Mouse (Mus musculus) liver, embryonic 14.5 days (tissue): Measurements from ENCODE around the gene Patj. TPM values are rescaled to one million over a fixed set of nuclear protein-coding genes. Genes with fewer than 3 reads are reported as not detected.

Experiments used
- ATAC-seq: fragments of 200-750 bp; cut with Nextera tagmentation; 2 replicates; pipeline ENCODE4 v1.8.0; 2017; ENCODE audit warnings: moderate number of reproducible peaks, mild to moderate bottlenecking, moderate library complexity; ENCODE audit not compliant: insufficient read depth
- DNase-seq, 3 experiments: peaks; one replicate each; pipeline ENCODE4 v3.0.0-alpha.2; 2012 to 2013; ENCODE audit warnings: low read depth in 3 of 3, low spot score in 3 of 3
- H3K27ac ChIP-seq: fragments of 300-500 bp; sonication (generic); 2 replicates; pipeline ENCODE4 v1.5.1; 2014; ENCODE audit warnings: moderate library complexity, mild to moderate bottlenecking, control low read depth, inconsistent platforms
- H3K27me3 ChIP-seq: fragments of 300-500 bp; sonication (generic); 2 replicates; pipeline ENCODE4 v1.6.1; 2014; ENCODE audit warnings: mild to moderate bottlenecking, low read length, moderate library complexity; ENCODE audit not compliant: control insufficient read depth, insufficient read depth
- H3K36me3 ChIP-seq: fragments of 300-500 bp; sonication (generic); replicated peaks from 2 replicates; pipeline ENCODE4 v1.6.1; 2014; ENCODE audit warnings: low read depth; ENCODE audit not compliant: control insufficient read depth, insufficient read depth
- H3K4me1 ChIP-seq, 2 experiments: fragments of 200-500 bp in 1 of 2; fragments of 300-500 bp in 1 of 2; sonication (generic) in 1 of 2; replicated peaks; 2 replicates each; pipeline ENCODE4 v1.6.1; 2012 to 2014; ENCODE audit warnings: antibody characterized with exemption in 1 of 2, inconsistent platforms in 1 of 2, low read length in 1 of 2; ENCODE audit not compliant: control insufficient read depth in 2 of 2, insufficient read depth in 2 of 2
- H3K4me2 ChIP-seq: fragments of 300-500 bp; sonication (generic); 2 replicates; pipeline ENCODE4 v1.6.1; 2014; ENCODE audit warnings: low read depth, mild to moderate bottlenecking, control low read depth, moderate library complexity
- H3K4me3 ChIP-seq, 2 experiments: fragments of 200-500 bp in 1 of 2; fragments of 300-500 bp in 1 of 2; sonication (generic) in 1 of 2; 2 replicates each; pipeline ENCODE4 v1.5.1; 2012 to 2014; ENCODE audit warnings: low read depth in 2 of 2, low read length in 2 of 2, mild to moderate bottlenecking in 2 of 2, control low read depth in 1 of 2, inconsistent platforms in 1 of 2, moderate library complexity in 1 of 2; ENCODE audit not compliant: insufficient read depth in 1 of 2
- H3K9ac ChIP-seq: fragments of 300-500 bp; sonication (generic); replicated peaks from 2 replicates; pipeline ENCODE4 v1.6.1; 2014; ENCODE audit warnings: mild to moderate bottlenecking, control low read depth, moderate library complexity
- H3K9me3 ChIP-seq: fragments of 300-500 bp; sonication (generic); 2 replicates; pipeline ENCODE4 v1.6.1; 2016; ENCODE audit warnings: low read length, mixed read lengths; ENCODE audit not compliant: control insufficient read depth
- CTCF ChIP-seq: IDR thresholded peaks from 2 replicates; pipeline ENCODE4 v1.5.1; 2016; ENCODE audit warnings: antibody characterized with exemption, low read depth, control low read depth
- EP300 ChIP-seq: IDR thresholded peaks from 2 replicates; pipeline ENCODE4 v1.6.1; 2016; ENCODE audit warnings: antibody characterized with exemption, low read depth
- WGBS: fragments of 180-500 bp; shearing (Covaris S2); extraction: QIAGEN DNeasy Blood & Tissue Kit; methylation state at CpG from one replicate; pipeline ENCODE4 v1.1.7; 2014; ENCODE audit not compliant: insufficient replicate concordance; 5-methylcytosine and 5-hydroxymethylcytosine counted together
- polyA plus RNA-seq, 2 experiments: library from polyadenylated mRNA; depleted of rRNA in 1 of 2; stranded (reverse) in 1 of 2; unstranded in 1 of 2; fragments of >200 nt; fragmentation: Nextera tagmentation in 1 of 2; extraction: Ambion mirVana in 1 of 2; gene quantifications; 2 replicates each; pipeline versions ENCODE4 v1.2.1 to v1.2.3; 2012 to 2014

Patj gene
- polyA plus RNA-seq, 2 experiments, result 1.1 to 1.6 TPM

DNA sequence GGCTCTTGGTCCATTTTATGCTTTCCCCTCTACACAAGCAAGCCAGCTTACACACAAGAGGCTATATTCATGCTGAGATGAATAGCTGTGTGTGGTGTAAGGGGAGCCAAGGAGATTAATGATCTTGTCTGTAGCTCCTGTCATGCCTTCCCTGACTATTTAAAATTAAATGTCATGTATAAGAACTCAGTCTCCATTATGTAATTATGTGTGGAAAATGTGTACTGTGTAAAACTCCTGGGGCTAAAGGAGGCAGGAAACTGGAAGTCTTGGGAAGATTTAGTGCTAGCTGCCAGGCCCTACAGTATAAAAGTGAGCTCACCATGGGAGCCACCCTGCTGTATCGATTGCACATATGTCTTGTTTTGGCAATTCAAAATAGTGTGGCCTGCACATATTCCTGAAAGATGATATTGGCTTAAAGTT, 203.0 kb downstream of the Patj start:
- Histone ChIP-seq H3K4me1 (no peaks in the 10 kb centered on the region), H3K9me3 (no peaks in the 10 kb centered on the region), H3K9ac (no peak overlapping the region), H3K36me3 (no peaks in the 10 kb centered on the region), H3K27ac (no peak overlapping the region), H3K4me2 (no peak overlapping the region), H3K4me3 (no peak overlapping the region), H3K27me3 (no peaks in the 10 kb centered on the region)
- ATAC-seq (no peak), DNase-seq (no peak)
- TF ChIP-seq EP300 (no peak), CTCF (no peak)
- 73% methylated on average over 1 of the region's 1 CpGs for WGBS

DNA sequence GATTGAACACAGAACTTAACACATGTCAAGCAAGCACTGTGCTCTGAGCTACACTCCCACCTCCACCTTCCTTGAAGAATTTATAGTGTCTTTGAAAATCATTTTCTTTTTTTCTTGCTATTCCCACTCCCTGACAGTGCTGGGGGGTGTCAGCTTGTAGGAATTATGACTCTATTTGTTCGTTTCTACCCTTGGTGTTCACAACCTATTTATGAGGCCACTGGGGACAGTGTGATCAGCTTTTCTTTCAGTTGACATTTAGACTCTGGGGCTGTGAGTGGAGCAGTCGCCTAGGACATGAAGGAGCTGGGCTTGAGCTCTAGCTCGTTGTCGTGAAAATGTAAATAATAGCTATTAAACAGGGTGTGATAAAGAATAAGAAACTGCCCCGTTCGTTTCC, 203.8 kb downstream of the Patj start:
- DNase-seq (no peak), ATAC-seq (no peak)

GRCm38 (mm10) chr4:98603131-98603530, 207.5 kb downstream of the Patj start:
- H3K4me3 ChIP-seq, result no peak overlapping the region
- no peaks in the 10 kb centered on the region for H3K9me3 ChIP-seq
- TF ChIP-seq CTCF (no peak), EP300 (no peak)
- WGBS, result 45% methylated on average over 6 of the region's 6 CpGs
- H3K36me3 ChIP-seq, result no peaks in the 10 kb centered on the region
- H3K4me2 ChIP-seq, result no peak overlapping the region
- DNase-seq (no peak), ATAC-seq (no peak)
- H3K4me1 ChIP-seq, result no peaks in the 10 kb centered on the region
- no peak overlapping the region for H3K9ac ChIP-seq
- no peak overlapping the region for H3K27ac ChIP-seq
- no peaks in the 10 kb centered on the region for H3K27me3 ChIP-seq

More for the DNA sequence above, 203.8 kb downstream of the Patj start:
- H3K4me2 ChIP-seq, result no peak overlapping the region
- no peaks in the 10 kb centered on the region for H3K4me1 ChIP-seq
- H3K9me3 ChIP-seq, result no peaks in the 10 kb centered on the region
- H3K27me3 ChIP-seq, result no peaks in the 10 kb centered on the region
- H3K36me3 ChIP-seq, result no peaks in the 10 kb centered on the region
- 51% methylated on average over 6 of the region's 6 CpGs for WGBS
- H3K27ac ChIP-seq, result no peak overlapping the region
- no peak overlapping the region for H3K4me3 ChIP-seq
- no peak overlapping the region for H3K9ac ChIP-seq
- TF ChIP-seq CTCF, result no peak
- no peak for TF ChIP-seq EP300

- Histone ChIP-seq H3K9me3 (no peaks in the 10 kb centered on the region), H3K9ac (no peak overlapping the region), H3K27me3 (no peaks in the 10 kb centered on the region), H3K4me3 (no peak overlapping the region), H3K4me1 (peaks cover 0 to 3% of the 10 kb centered on the region in 2 experiments; a peak in 2 of 4 replicates), H3K36me3 (no peaks in the 10 kb centered on the region), H3K4me2 (no peak overlapping the region), H3K27ac (no peak overlapping the region)
- ATAC-seq, result no peak
- 62% methylated on average over 2 of the region's 2 CpGs for WGBS
- TF ChIP-seq CTCF, result no peak
- no peak for TF ChIP-seq EP300
- no peak for DNase-seq
Observed at GRCm38 (mm10) chr4:98610501-98610900, 214.9 kb downstream of the Patj start.

- H3K27ac ChIP-seq, result no peak overlapping the region
- no peaks in the 10 kb centered on the region for H3K27me3 ChIP-seq
- no peak for TF ChIP-seq CTCF
- no peak for TF ChIP-seq EP300
- H3K4me3 ChIP-seq, result no peak overlapping the region
- no peak overlapping the region for H3K9ac ChIP-seq
- no peak for DNase-seq
- H3K4me1 ChIP-seq, result peaks cover 0 to 3% of the 10 kb centered on the region in 2 experiments; a peak in 2 of 4 replicates
- no peaks in the 10 kb centered on the region for H3K9me3 ChIP-seq
- no peak overlapping the region for H3K4me2 ChIP-seq
- no peaks in the 10 kb centered on the region for H3K36me3 ChIP-seq
- 76% methylated on average over 3 of the region's 3 CpGs for WGBS
- ATAC-seq, result no peak
Observed at GRCm38 (mm10) chr4:98614395-98614794, 218.8 kb downstream of the Patj start.
